Mouse (Mus musculus) ES-Bruce4 (cell line): ENCODE data around the gene Yeats2. TPM values are rescaled to one million over a fixed set of nuclear protein-coding genes. Genes with fewer than 3 reads are reported as not detected.

Experiments
- H3K27ac ChIP-seq: 2 replicates; pipeline ENCODE4 v1.5.1; 2012; ENCODE audit warnings: low read length, inconsistent platforms; ENCODE audit not compliant: insufficient read depth
- H3K27me3 ChIP-seq: 2 replicates; pipeline ENCODE4 v1.6.1; 2012; ENCODE audit warnings: mild to moderate bottlenecking, low read length, inconsistent platforms; ENCODE audit not compliant: control insufficient read depth, poor library complexity, insufficient read depth, severe bottlenecking
- H3K36me3 ChIP-seq: 2 replicates; pipeline ENCODE4 v1.6.1; 2012; ENCODE audit warnings: inconsistent platforms, mild to moderate bottlenecking, low read length, moderate library complexity; ENCODE audit not compliant: control insufficient read depth, poor library complexity, insufficient read depth, severe bottlenecking
- H3K4me1 ChIP-seq: one replicate; pipeline ENCODE4 v1.8.1; 2011; ENCODE audit warnings: low read length; ENCODE audit not compliant: control insufficient read depth, insufficient read depth
- H3K4me3 ChIP-seq: 2 replicates; pipeline ENCODE4 v1.5.1; 2011; ENCODE audit warnings: low read depth, mild to moderate bottlenecking, low read length
- H3K9ac ChIP-seq: 2 replicates; pipeline ENCODE4 v1.6.1; 2012; ENCODE audit warnings: low read depth, mild to moderate bottlenecking, inconsistent platforms; ENCODE audit not compliant: poor library complexity, severe bottlenecking
- H3K9me3 ChIP-seq: replicated peaks from 2 replicates; pipeline ENCODE4 v1.6.1; 2012; ENCODE audit warnings: mild to moderate bottlenecking, low read length, inconsistent platforms; ENCODE audit not compliant: control insufficient read depth, poor library complexity, insufficient read depth, severe bottlenecking
- CTCF ChIP-seq: IDR thresholded peaks from one replicate; pipeline ENCODE4 v1.8.1; 2011; ENCODE audit warnings: low read depth, low read length
- EP300 ChIP-seq: IDR thresholded peaks from 2 replicates; pipeline ENCODE4 v1.6.1; 2011; ENCODE audit warnings: low read depth, low read length; ENCODE audit not compliant: insufficient read depth
- POLR2A ChIP-seq: IDR thresholded peaks from one replicate; pipeline ENCODE4 v1.8.1; 2011; ENCODE audit warnings: low read length; ENCODE audit not compliant: insufficient read depth
- polyA plus RNA-seq: library from polyadenylated mRNA; stranded (reverse); fragments of >200 nt; gene quantifications from 2 replicates; pipeline ENCODE4 v1.2.4, GENCODE M21; 2011; ENCODE audit warnings: low read depth; ENCODE audit not compliant: missing spikeins, insufficient read depth, insufficient read length

Yeats2 gene
- polyA plus RNA-seq, 1 experiment, result 112 TPM

DNA sequence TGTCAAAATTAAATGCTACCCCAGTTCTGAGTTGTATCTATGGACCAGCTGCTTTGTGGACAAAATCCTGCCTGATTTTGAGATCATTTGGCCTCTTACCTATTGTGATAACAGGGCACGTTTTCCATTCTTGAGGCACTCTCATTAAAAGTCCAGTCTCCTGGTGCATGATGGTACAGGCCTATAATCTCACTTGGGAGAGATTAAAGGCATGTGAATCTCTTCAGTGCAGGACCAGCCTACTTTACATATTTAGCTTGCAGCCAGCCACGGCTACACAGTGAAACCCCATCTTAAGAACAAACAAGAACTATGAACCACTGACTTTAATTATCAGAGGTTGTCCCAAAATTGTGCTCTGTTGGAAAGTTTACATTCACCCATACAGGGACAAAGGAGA, 10.5 kb upstream of the Yeats2 start:
- Histone ChIP-seq H3K4me3 (no peak overlapping the region), H3K9ac (no peak overlapping the region), H3K4me1 (no peaks in the 10 kb centered on the region), H3K27ac (no peak overlapping the region), H3K27me3 (no peaks in the 10 kb centered on the region; the same call in 1 of the 2 replicates), H3K36me3 (peaks cover 8% of the 10 kb centered on the region), H3K9me3 (no peaks in the 10 kb centered on the region)
- TF ChIP-seq EP300, result no peak

DNA sequence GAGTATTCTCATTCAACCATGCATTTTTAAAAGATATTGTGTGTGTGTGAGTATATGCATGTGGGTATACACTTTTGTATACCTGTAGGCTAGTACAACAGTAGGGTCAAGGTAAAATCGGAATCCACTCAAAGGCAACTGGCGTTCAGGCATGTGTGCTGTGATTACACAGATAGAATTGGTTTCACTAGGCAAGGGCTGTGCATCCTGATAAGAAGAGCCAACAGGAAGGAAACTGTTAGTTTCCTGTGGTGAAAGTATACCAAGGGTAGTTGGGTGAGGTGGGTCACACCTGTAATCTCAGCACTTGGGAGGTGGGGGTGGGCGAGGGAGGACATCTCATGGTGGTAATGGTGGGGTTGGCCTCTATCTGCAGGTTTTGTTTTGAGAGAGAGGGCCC, 3.7 kb downstream of the Yeats2 start:
- Histone ChIP-seq H3K27me3 (no peaks in the 10 kb centered on the region; the same call in 1 of the 2 replicates), H3K4me1 (no peaks in the 10 kb centered on the region), H3K9ac (no peak overlapping the region), H3K4me3 (no peak overlapping the region), H3K36me3 (peaks cover 12% of the 10 kb centered on the region), H3K9me3 (no peaks in the 10 kb centered on the region), H3K27ac (no peak overlapping the region)
- TF ChIP-seq CTCF, result no peak
- no peak for TF ChIP-seq POLR2A
- no peak for TF ChIP-seq EP300

DNA sequence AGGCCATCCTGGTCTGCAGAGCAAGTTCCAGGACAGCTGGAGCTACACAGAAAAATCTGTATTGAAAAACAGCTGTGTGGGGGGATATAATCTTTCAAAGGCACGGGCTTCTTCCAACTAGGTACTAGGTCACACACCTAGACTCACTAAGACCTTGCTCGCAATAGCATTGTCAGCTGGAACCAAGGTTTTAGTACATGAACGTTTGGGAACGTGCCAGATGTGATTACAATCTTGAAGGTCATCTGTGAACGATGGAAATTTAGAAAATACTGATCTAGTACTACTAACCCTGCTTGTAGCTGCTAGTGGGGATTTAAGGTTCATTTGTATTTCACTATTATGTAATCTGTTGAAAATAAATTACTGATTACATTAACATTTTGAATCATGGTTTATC, 11.1 kb downstream of the Yeats2 start:
- H3K9ac ChIP-seq, result no peak overlapping the region
- no peak overlapping the region for H3K4me3 ChIP-seq
- H3K27ac ChIP-seq, result no peak overlapping the region
- no peaks in the 10 kb centered on the region for H3K4me1 ChIP-seq
- no peak for TF ChIP-seq EP300
- H3K9me3 ChIP-seq, result peaks cover 9% of the 10 kb centered on the region
- H3K36me3 ChIP-seq, result peaks cover 39% of the 10 kb centered on the region
- H3K27me3 ChIP-seq, result no peaks in the 10 kb centered on the region

DNA sequence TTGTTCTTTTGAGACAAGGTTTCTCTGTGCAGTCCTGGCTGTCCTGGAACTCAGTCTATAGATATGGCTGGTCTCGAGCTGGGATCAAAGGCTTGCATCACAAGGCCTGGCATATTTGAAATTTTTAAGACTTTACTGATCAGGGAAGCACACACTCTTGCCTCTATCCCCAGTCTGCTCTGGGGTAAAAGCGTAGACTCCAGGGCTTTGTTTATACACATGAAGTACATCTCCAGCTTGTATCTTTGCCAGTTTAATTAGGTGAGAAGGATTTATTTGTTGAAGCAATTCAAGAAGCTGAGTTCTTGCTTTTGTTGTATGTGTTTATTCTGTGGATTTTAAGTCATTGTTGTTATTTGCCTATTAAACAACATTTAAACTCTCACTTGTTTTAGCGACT, 12.9 kb downstream of the Yeats2 start:
- H3K36me3 ChIP-seq, result peaks cover 50% of the 10 kb centered on the region
- H3K9ac ChIP-seq, result no peak overlapping the region
- H3K27ac ChIP-seq, result no peak overlapping the region
- no peaks in the 10 kb centered on the region for H3K27me3 ChIP-seq
- peaks cover 9% of the 10 kb centered on the region for H3K9me3 ChIP-seq
- H3K4me1 ChIP-seq, result no peaks in the 10 kb centered on the region
- no peak for TF ChIP-seq POLR2A
- no peak for TF ChIP-seq CTCF
- no peak for TF ChIP-seq EP300
- H3K4me3 ChIP-seq, result no peak overlapping the region

DNA sequence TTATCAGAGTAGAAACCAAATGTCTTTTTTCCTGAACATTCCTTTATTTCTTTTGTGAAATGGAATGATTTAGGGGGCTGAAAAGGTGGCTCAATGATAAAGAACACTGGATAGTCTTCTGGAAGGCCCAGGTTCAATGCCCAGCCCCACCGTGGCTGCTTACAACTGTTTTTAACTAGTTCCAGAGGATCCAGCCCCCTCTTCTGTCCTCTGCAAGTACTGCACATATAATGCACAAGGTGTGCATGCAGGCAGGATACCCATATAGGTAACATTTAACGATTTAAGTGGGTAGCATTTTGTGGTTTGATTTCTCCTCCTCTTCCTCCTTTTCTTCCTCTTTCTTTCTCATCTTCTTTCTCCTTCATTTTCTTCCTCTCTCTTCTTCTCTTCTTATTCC, 19.3 kb downstream of the Yeats2 start:
- H3K9me3 ChIP-seq, result no peaks in the 10 kb centered on the region
- H3K36me3 ChIP-seq, result peaks cover 46% of the 10 kb centered on the region
- no peak overlapping the region for H3K9ac ChIP-seq
- TF ChIP-seq EP300 (no peak), POLR2A (no peak), CTCF (peak; percentile 15)
- no peaks in the 10 kb centered on the region for H3K27me3 ChIP-seq
- no peak overlapping the region for H3K4me3 ChIP-seq
- no peak overlapping the region for H3K27ac ChIP-seq
- no peaks in the 10 kb centered on the region for H3K4me1 ChIP-seq

DNA sequence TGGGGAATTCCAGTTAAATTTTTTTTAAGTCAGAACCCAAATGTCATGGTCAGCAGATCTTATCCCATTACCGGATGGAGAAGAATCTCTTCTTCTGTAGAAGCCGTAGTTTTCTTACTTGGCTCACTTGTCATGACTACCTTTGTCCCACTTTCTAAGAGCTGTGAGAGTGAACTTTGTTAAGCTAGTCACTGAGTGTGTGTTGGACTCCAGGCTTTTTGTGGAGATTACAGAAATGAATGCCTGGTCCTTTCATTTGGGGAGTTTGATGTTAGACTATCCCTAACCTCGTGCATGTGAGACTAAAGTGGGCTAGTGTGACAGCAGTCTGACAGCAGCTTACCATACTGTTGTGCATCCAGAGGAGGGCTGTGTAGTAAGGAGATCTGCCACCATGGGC, 28.2 kb downstream of the Yeats2 start:
- Histone ChIP-seq H3K27ac (no peak overlapping the region), H3K9ac (no peak overlapping the region), H3K9me3 (no peaks in the 10 kb centered on the region), H3K27me3 (no peaks in the 10 kb centered on the region), H3K36me3 (peaks cover 25% of the 10 kb centered on the region), H3K4me3 (no peak overlapping the region), H3K4me1 (no peaks in the 10 kb centered on the region)
- TF ChIP-seq POLR2A (no peak), CTCF (no peak), EP300 (no peak)
